Mouse (Mus musculus): ENCODE results near the gene Nmur1. TPM values are rescaled to one million over a fixed set of nuclear protein-coding genes. Genes with fewer than 3 reads are reported as not detected.

The Nmur1 gene
- total and polyA plus RNA-seq, 2 experiments from 2014 or later: 0.33 TPM; not detected in 1

DNA sequence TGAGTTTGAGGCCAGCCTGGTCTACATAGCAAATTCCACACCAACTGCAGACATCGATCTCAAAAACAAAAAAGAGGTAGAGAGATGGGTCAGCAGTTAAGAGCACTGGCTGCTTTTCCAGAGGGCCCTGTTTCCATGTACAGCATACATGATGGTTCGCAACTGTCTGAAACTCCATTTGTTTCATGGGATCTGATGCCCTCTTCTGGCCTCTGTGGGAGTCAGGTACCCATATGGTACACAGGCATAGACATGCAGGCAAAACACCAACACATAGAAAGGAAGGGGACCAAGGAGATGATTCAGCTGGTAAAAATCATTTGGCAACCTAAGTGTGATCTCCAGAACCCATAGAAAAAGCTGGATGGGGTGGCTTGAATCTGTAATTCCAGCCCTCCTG is 12.5 kb upstream of the Nmur1 start:
- ATAC-seq (ENCODE audit: low FRiP score): no peak
- no peak overlapping the region for H3K4me2 ChIP-seq (ENCODE audit: low read depth, low read length, poor library complexity, severe bottlenecking)
- peak; percentile 68 for TF ChIP-seq CTCF (IDR thresholded peaks at IDR 0.05)
- no peak overlapping the region for H3K4me3 ChIP-seq (ENCODE audit: low read depth, low read length)
- H3K9ac ChIP-seq (replicated peaks; ENCODE audit: low read length, poor library complexity, severe bottlenecking): no peak overlapping the region
- no peaks in the 10 kb centered on the region for H3K36me3 ChIP-seq (ENCODE audit: insufficient read depth, low read length)
- no peak overlapping the region for H3K27ac ChIP-seq (ENCODE audit: low read depth, low read length)
- H3K4me1 ChIP-seq (ENCODE audit: insufficient read depth, low read length): peaks cover 12% of the 10 kb centered on the region; the same call in 1 of the 2 replicates
- no peaks in the 10 kb centered on the region for H3K27me3 ChIP-seq (ENCODE audit: insufficient read depth, low read length)
- WGBS: 77% methylated on average over 2 of the region's 2 CpGs
- DNase-seq (ENCODE audit: low spot score): peak; percentile 54
- H3K9me3 ChIP-seq (ENCODE audit: low read length): no peaks in the 10 kb centered on the region

DNA sequence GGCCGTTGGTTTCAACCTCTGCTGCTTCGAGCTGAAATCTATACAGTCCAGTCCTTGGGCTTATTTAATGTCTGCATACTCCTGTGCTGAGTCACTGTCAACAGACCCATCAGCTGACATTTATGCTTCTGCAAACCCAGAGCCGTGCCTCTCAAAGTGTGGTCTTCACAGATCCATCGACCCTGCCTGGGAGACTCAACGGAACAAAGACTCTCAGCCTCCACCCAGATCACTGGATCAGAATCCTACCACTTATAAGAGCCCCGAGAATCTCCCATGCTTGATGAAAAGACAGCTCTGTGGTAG is 11.9 kb upstream of the Nmur1 start:
- peaks cover 9% of the 10 kb centered on the region; the same call in 1 of the 2 replicates for H3K4me1 ChIP-seq (ENCODE audit: insufficient read depth, low read length)
- no peak for ATAC-seq (ENCODE audit: low FRiP score)
- 74% methylated on average over 6 of the region's 6 CpGs for WGBS

DNA sequence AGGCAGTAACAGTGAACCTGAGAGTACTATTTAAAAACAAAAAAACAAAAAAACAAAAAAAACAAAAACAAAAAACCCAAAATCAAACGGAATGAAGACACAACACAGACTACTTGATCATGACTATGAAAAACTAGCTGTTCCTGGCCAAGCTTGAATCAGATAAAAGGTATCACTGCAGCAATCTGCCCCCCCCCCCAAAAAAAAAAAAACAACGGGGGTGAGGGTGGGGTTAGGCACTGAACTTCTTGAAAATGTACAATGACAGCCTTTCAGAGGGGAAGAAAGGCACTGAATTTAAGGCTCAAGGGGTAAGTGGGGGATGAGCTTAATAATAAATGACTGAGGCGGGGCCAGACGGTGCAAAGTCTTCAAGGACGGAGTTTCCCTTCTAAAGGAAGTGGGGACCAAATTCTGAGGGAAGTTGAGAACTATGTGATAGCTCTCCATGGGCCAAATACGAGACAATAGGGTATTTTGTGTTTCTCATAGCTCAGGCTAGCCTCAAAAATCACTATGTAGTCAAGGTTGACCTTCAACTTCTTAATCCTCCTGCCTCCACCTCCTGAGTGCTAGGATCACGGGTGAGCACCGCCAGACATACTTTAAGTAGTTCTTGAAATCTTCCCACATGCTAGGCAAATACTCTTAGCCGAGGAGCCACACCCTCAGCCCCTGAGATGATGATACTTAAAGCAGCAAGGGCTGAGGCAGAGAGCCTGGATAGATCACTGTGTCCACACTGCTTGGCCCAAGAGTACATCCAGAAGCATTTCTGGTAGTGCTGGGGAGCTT is 11.4 kb upstream of the Nmur1 start:
- WGBS: 68% methylated on average over 9 of the region's 9 CpGs
- H3K27me3 ChIP-seq (ENCODE audit: insufficient read depth, low read length): no peaks in the 10 kb centered on the region
- no peak overlapping the region for H3K27ac ChIP-seq (ENCODE audit: low read depth, low read length)
- no peaks in the 10 kb centered on the region for H3K9me3 ChIP-seq (ENCODE audit: low read length)
- peak overlapping the region; percentile 8; the same call in 1 of the 2 replicates for H3K9ac ChIP-seq (replicated peaks; ENCODE audit: low read length, poor library complexity, severe bottlenecking)
- H3K4me1 ChIP-seq (ENCODE audit: insufficient read depth, low read length): peaks cover 9% of the 10 kb centered on the region; the same call in 1 of the 2 replicates
- ATAC-seq (ENCODE audit: low FRiP score): no peak
- H3K4me3 ChIP-seq (ENCODE audit: low read depth, low read length): no peak overlapping the region
- no peak for TF ChIP-seq CTCF (IDR thresholded peaks at IDR 0.05)
- H3K36me3 ChIP-seq (ENCODE audit: insufficient read depth, low read length): no peaks in the 10 kb centered on the region
- no peak for DNase-seq (ENCODE audit: low spot score)
- H3K4me2 ChIP-seq (ENCODE audit: low read depth, low read length, poor library complexity, severe bottlenecking): no peak overlapping the region

More for the DNA sequence above, 11.9 kb upstream of the Nmur1 start:
- Histone ChIP-seq H3K4me3 (ENCODE audit: low read depth, low read length) (no peak overlapping the region), H3K27me3 (ENCODE audit: insufficient read depth, low read length) (no peaks in the 10 kb centered on the region), H3K9me3 (ENCODE audit: low read length) (no peaks in the 10 kb centered on the region), H3K4me2 (ENCODE audit: low read depth, low read length, poor library complexity, severe bottlenecking) (no peak overlapping the region), H3K36me3 (ENCODE audit: insufficient read depth, low read length) (no peaks in the 10 kb centered on the region), H3K9ac (replicated peaks; ENCODE audit: low read length, poor library complexity, severe bottlenecking) (peak overlapping the region; percentile 8; the same call in 1 of the 2 replicates), H3K27ac (ENCODE audit: low read depth, low read length) (no peak overlapping the region)
- TF ChIP-seq CTCF (IDR thresholded peaks at IDR 0.05): no peak
- no peak for DNase-seq (ENCODE audit: low spot score)

DNA sequence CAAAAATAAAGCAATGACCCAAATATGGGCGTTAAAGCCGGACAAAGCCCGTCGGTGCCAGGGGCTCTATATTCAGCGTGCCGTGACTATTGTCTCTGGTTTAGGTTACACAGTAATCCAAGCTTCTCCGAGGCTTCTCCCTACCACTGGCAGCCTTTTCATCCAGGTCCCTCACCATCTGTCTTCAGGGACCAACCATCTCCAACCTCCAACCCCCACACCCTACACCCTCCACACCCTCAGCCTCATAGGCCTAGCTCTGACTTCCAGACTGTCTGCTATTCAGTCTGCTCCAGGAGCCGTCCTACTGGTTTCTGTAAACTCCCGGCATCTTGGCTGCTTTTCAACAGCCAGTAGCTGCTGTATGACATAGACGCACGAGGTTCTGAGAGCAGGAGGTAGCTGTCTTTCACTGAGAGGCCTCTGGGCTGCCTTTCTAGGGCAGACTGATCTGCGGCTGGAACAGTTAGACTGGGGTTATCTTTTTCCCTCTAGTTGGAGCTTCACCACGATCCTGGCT is 9.3 kb upstream of the Nmur1 start:
- 13% methylated on average over 13 of the region's 13 CpGs for WGBS
- 0 out of 2 replicates have a peak overlapping the region, but pooled peaks have one; percentile 0 for H3K9ac ChIP-seq (replicated peaks; ENCODE audit: low read length, poor library complexity, severe bottlenecking)
- peak overlapping the region; percentile 96 for H3K27ac ChIP-seq (ENCODE audit: low read depth, low read length)
- no peak overlapping the region for H3K4me3 ChIP-seq (ENCODE audit: low read depth, low read length)
- peak overlapping the region; percentile 86 for H3K4me2 ChIP-seq (ENCODE audit: low read depth, low read length, poor library complexity, severe bottlenecking)
- TF ChIP-seq CTCF (IDR thresholded peaks at IDR 0.05): no peak
- no peaks in the 10 kb centered on the region for H3K9me3 ChIP-seq (ENCODE audit: low read length)
- DNase-seq (ENCODE audit: low spot score) (peak; percentile 91), ATAC-seq (ENCODE audit: low FRiP score) (peak; percentile 4; the same call in 1 of the 2 replicates)
- no peaks in the 10 kb centered on the region for H3K36me3 ChIP-seq (ENCODE audit: insufficient read depth, low read length)
- peaks cover 9% of the 10 kb centered on the region; the same call in 1 of the 2 replicates for H3K4me1 ChIP-seq (ENCODE audit: insufficient read depth, low read length)
- no peaks in the 10 kb centered on the region for H3K27me3 ChIP-seq (ENCODE audit: insufficient read depth, low read length)

DNA sequence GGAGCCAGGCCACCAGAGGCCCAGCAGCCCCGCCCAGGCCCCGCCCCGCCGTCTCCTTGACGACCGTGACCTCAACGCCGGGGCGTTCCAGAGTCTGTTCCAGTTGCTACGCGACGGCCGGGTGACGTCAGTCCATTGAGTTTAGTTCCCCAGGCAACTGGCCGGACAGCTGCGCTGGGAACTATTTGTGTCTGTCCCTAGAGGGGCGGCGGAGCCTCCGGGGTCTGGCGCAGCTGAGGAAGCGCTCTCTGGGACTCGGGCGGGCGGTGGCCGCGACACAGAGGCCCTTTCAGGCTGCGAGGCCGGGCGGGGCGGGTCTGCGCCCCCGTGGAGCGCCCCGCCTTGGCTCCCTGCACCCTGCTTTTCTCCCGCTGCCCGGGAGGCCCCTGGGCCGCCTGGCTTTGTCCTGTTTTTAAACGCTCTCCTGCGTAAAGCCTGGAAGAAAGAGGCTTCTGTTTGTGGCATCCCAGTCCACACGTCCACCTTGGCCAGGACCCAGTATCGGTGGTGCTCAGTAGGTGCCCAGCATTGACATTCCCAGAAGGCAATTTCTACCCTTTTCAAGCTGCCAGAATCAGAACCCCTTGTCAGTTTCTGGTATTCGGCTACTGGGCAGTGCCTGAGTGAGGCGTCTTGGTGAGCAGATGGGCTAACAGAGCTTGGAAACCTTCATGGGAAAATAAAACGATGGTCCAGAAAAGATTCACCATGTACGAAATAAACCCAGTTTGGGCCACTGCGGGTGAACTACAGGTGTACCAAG is 8.6 kb upstream of the Nmur1 start:
- H3K4me1 ChIP-seq (ENCODE audit: insufficient read depth, low read length): peaks cover 6% of the 10 kb centered on the region; the same call in 1 of the 2 replicates
- peak overlapping the region; percentile 74 for H3K9ac ChIP-seq (replicated peaks; ENCODE audit: low read length, poor library complexity, severe bottlenecking)
- H3K9me3 ChIP-seq (ENCODE audit: low read length): no peaks in the 10 kb centered on the region
- TF ChIP-seq CTCF (IDR thresholded peaks at IDR 0.05): no peak
- H3K27ac ChIP-seq (ENCODE audit: low read depth, low read length): peak overlapping the region; percentile 96
- H3K36me3 ChIP-seq (ENCODE audit: insufficient read depth, low read length): no peaks in the 10 kb centered on the region
- DNase-seq (ENCODE audit: low spot score): peak; percentile 99
- peak overlapping the region; percentile 86 for H3K4me2 ChIP-seq (ENCODE audit: low read depth, low read length, poor library complexity, severe bottlenecking)
- peak overlapping the region; percentile 42 for H3K4me3 ChIP-seq (ENCODE audit: low read depth, low read length)
- ATAC-seq (ENCODE audit: low FRiP score): peak; percentile 91
- 2% methylated on average over 42 of the region's 46 CpGs for WGBS
- no peaks in the 10 kb centered on the region for H3K27me3 ChIP-seq (ENCODE audit: insufficient read depth, low read length)
